Comparison of ENCODE assay signal across 32 mouse cellular contexts in the genomic region with DNA sequence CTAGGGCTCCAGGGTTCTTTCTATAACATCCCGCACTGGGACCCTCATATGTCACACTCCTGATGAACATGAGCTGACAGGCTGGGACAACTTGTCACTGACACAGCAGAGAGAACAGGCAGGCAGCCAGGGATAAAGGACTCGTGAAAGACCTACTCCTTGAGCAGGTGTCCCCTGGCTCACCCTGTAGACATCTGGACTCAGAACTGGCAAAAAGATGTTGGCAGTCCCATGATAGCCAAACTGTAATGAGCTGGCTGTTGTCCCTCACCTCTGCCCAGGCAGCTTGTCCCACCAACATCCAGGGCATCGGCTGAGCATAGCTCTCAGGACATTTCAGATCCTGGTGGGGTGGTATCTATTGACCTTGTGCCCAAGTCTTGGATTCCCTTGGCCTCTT. TPM values are rescaled to one million over a fixed set of nuclear protein-coding genes. Genes with fewer than 3 reads are reported as not detected.
"Had no signal": no experiment of that assay in that cellular context is flagged by ENCODE, and none has a peak within 500 bp of the region (broad histone marks: within the 10 kb centered on the region; RNA-seq: fewer than 3 reads in every experiment).

No protein-coding gene starts in this region.

- ATAC-seq: forebrain, postnatal 0 days; hindbrain, postnatal 0 days; intestine, embryonic 16.5 days had no signal

- H3K4me2 ChIP-seq: heart, embryonic 13.5 days; heart, embryonic 15.5 days; hindbrain, embryonic 13.5 days; hindbrain, embryonic 15.5 days; kidney, embryonic 15.5 days; limb, embryonic 12.5 days; liver, embryonic 11.5 days; liver, embryonic 13.5 days; liver, embryonic 15.5 days had no signal

- H3K9ac ChIP-seq: forebrain, postnatal 0 days; heart, embryonic 13.5 days; heart, embryonic 15.5 days; hindbrain, embryonic 13.5 days; hindbrain, embryonic 15.5 days; kidney, embryonic 15.5 days; limb, embryonic 12.5 days; liver, embryonic 13.5 days; liver, embryonic 15.5 days had no signal

- H3K4me3 ChIP-seq: heart, embryonic 13.5 days; heart, embryonic 15.5 days; hindbrain, embryonic 13.5 days; hindbrain, embryonic 15.5 days; kidney, embryonic 15.5 days; limb, embryonic 10.5 days; limb, embryonic 12.5 days; liver, embryonic 13.5 days; liver, embryonic 15.5 days had no signal

- H3K27me3 ChIP-seq: heart, embryonic 13.5 days; heart, embryonic 15.5 days; hindbrain, embryonic 13.5 days; hindbrain, embryonic 15.5 days; kidney, embryonic 15.5 days; limb, embryonic 12.5 days; liver, embryonic 13.5 days; liver, embryonic 15.5 days had no signal

- H3K27ac ChIP-seq: heart, embryonic 13.5 days; heart, embryonic 15.5 days; hindbrain, embryonic 13.5 days; hindbrain, embryonic 15.5 days; hindbrain, postnatal 0 days; kidney, embryonic 15.5 days; kidney, postnatal 0 days; limb, embryonic 10.5 days; limb, embryonic 12.5 days; liver, embryonic 13.5 days; liver, embryonic 15.5 days had no signal

- DNase-seq: forebrain, postnatal 0 days; gastrocnemius, postnatal 14 days; gastrocnemius, postnatal 36 days; heart, postnatal 36 days; kidney, adult 11 months; kidney, adult 2 months; kidney, adult 9 months; kidney, postnatal 14 days; kidney, postnatal 36 days; layer of hippocampus, adult 9-11 months; layer of hippocampus, postnatal 36 days; liver; liver, embryonic 13.5 days had no signal

- H3K4me1 ChIP-seq: heart, embryonic 13.5 days; heart, embryonic 15.5 days; hindbrain, embryonic 13.5 days; hindbrain, embryonic 15.5 days; kidney, embryonic 15.5 days; limb, embryonic 10.5 days; limb, embryonic 12.5 days; liver, embryonic 13.5 days; liver, embryonic 15.5 days had no signal

- H3K9me3 ChIP-seq: heart, embryonic 13.5 days; heart, embryonic 15.5 days; hindbrain, embryonic 13.5 days; hindbrain, embryonic 15.5 days; kidney, embryonic 15.5 days; limb, embryonic 10.5 days; limb, embryonic 12.5 days; liver, embryonic 13.5 days; liver, embryonic 15.5 days had no signal

RNA-seq across cellular contexts. Expression of a gene that starts 46.1 kb away (rescaled TPM):
- total RNA-seq: forebrain, postnatal 0 days; gastrocnemius, adult 18-20 months; gastrocnemius, adult 8-10 months; gastrocnemius, postnatal 14 days; gastrocnemius, postnatal 36 days; heart, adult 18-20 months; heart, postnatal 36 days; left cerebral cortex, adult 18-20 months; left cerebral cortex, postnatal 36 days had no signal
- polyA plus RNA-seq: forebrain, postnatal 0 days; heart, embryonic 15.5 days; heart, postnatal 0 days; hindbrain, embryonic 11.5 days; hindbrain, embryonic 13.5 days; hindbrain, embryonic 15.5 days; limb, embryonic 10.5 days; limb, embryonic 12.5 days; liver, embryonic 11.5 days; liver, embryonic 13.5 days; liver, embryonic 15.5 days had no signal

RNA-seq across cellular contexts. Expression of a gene that starts 47.8 kb away (rescaled TPM):
- total RNA-seq: forebrain, postnatal 0 days; gastrocnemius, adult 18-20 months; gastrocnemius, adult 8-10 months; gastrocnemius, postnatal 14 days; gastrocnemius, postnatal 36 days; heart, adult 18-20 months; heart, postnatal 36 days had no signal
- polyA plus RNA-seq: heart, embryonic 13.5 days; heart, postnatal 0 days; liver, embryonic 13.5 days; liver, embryonic 15.5 days had no signal
